Mouse (Mus musculus) kidney, adult 11 months (tissue): ENCODE data around the gene Pabpn1.
"Not testable (repeated sequence)": the region's sequence is repeated elsewhere in the genome, so short reads cannot be mapped to it uniquely, and the experiment has no call there.

Experiments
- DNase-seq: peaks from one replicate; pipeline ENCODE4 v3.0.0; 2022

The Pabpn1 gene

GRCm38 (mm10) chr14:54937361-54938182 lies 45.3 kb downstream of the Pabpn1 start:
- no peak for DNase-seq

- no peak for DNase-seq
These were observed 46.3 kb downstream of the Pabpn1 start for GRCm38 (mm10) chr14:54938431-54939219.

- peak; percentile 87 for DNase-seq
These were observed 47.3 kb downstream of the Pabpn1 start for GRCm38 (mm10) chr14:54939434-54940175.

GRCm38 (mm10) chr14:54940176-54940530 lies 47.9 kb downstream of the Pabpn1 start:
- DNase-seq: peak; percentile 33

GRCm38 (mm10) chr14:54941024-54941978 lies 49.0 kb downstream of the Pabpn1 start:
- peak; percentile 48 for DNase-seq

- no peak for DNase-seq
These were observed 50.2 kb downstream of the Pabpn1 start for GRCm38 (mm10) chr14:54942479-54942878.

- no peak for DNase-seq
These were observed 51.7 kb downstream of the Pabpn1 start for GRCm38 (mm10) chr14:54943971-54944370.

- no peak for DNase-seq
These were observed 52.6 kb downstream of the Pabpn1 start for GRCm38 (mm10) chr14:54944939-54945338.

GRCm38 (mm10) chr14:54945975-54946704 lies 53.8 kb downstream of the Pabpn1 start:
- DNase-seq: no peak

GRCm38 (mm10) chr14:54947008-54947407 lies 54.7 kb downstream of the Pabpn1 start:
- DNase-seq: not testable (repeated sequence)
